Mouse (Mus musculus) liver, embryonic 14.5 days (tissue): ENCODE results near the gene Tmprss9.

Experiments
- CTCF ChIP-seq: IDR thresholded peaks from 2 replicates; pipeline ENCODE4 v1.5.1; 2016; ENCODE audit warnings: antibody characterized with exemption, low read depth, control low read depth
- EP300 ChIP-seq: IDR thresholded peaks from 2 replicates; pipeline ENCODE4 v1.6.1; 2016; ENCODE audit warnings: antibody characterized with exemption, low read depth

DNA sequence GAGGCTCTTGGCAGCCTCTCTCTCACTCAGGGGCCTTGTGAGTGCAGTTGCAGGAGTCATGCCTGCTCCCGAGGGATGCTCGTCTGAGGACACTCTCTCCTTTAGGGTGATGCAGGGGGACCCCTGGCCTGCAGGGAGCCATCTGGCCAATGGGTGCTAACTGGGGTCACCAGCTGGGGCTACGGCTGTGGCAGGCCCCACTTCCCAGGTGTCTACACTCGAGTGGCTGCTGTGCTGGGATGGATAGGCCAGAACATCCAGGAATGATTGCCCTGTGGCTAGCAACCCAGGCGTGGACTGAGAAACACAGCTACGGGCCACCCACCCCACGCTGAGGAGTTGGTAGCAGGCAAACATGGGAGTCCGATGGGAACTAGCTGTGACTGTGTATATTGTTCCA lies 27.4 kb downstream of the Tmprss9 start:
- TF ChIP-seq CTCF (no peak), EP300 (no peak)
